Mouse (Mus musculus) midbrain, embryonic 13.5 days (tissue): ENCODE measurements around the gene Triml2. TPM values are rescaled to one million over a fixed set of nuclear protein-coding genes. Genes with fewer than 3 reads are reported as not detected.

Experiments used
- ATAC-seq: fragments of 200-750 bp; cut with Nextera tagmentation; 2 replicates; pipeline ENCODE4 v1.8.0; 2017; ENCODE audit warnings: mild to moderate bottlenecking, moderate TSS enrichment, moderate library complexity
- H3K27ac ChIP-seq: fragments of 300-500 bp; sonication (generic); 2 replicates; pipeline ENCODE4 v1.5.1; 2015; ENCODE audit warnings: inconsistent platforms, mild to moderate bottlenecking, moderate library complexity
- H3K27me3 ChIP-seq: fragments of 300-500 bp; sonication (generic); 2 replicates; pipeline ENCODE4 v1.6.1; 2015; ENCODE audit warnings: mild to moderate bottlenecking, inconsistent platforms
- H3K36me3 ChIP-seq: fragments of 300-500 bp; sonication (generic); 2 replicates; pipeline ENCODE4 v1.6.1; 2015; ENCODE audit warnings: mild to moderate bottlenecking, inconsistent platforms
- H3K4me1 ChIP-seq: fragments of 300-500 bp; sonication (generic); replicated peaks from 2 replicates; pipeline ENCODE4 v1.6.1; 2015; ENCODE audit warnings: inconsistent platforms
- H3K4me2 ChIP-seq: fragments of 300-500 bp; sonication (generic); replicated peaks from 2 replicates; pipeline ENCODE4 v1.6.1; 2015; ENCODE audit warnings: moderate library complexity, mild to moderate bottlenecking, inconsistent platforms
- H3K4me3 ChIP-seq: fragments of 300-500 bp; sonication (generic); replicated peaks from 2 replicates; pipeline ENCODE4 v1.5.1; 2015; ENCODE audit warnings: mild to moderate bottlenecking, inconsistent platforms
- H3K9ac ChIP-seq: fragments of 300-500 bp; sonication (generic); replicated peaks from 2 replicates; pipeline ENCODE4 v1.6.1; 2015; ENCODE audit warnings: mild to moderate bottlenecking, inconsistent platforms
- H3K9me3 ChIP-seq: fragments of 300-500 bp; sonication (generic); 2 replicates; pipeline ENCODE4 v1.6.1; 2016; ENCODE audit warnings: mild to moderate bottlenecking, inconsistent platforms
- WGBS: fragments of 180-500 bp; shearing (Covaris S2); methylation state at CpG from one replicate; pipeline ENCODE4 v1.1.7; 2015; 5-methylcytosine and 5-hydroxymethylcytosine counted together
- polyA plus RNA-seq: library from polyadenylated mRNA; unstranded; fragments of >200 nt; fragmentation: Nextera tagmentation; extraction: Ambion mirVana; gene quantifications from 2 replicates; pipeline ENCODE4 v1.2.1, GENCODE M21; 2015

Gene Triml2
- polyA plus RNA-seq, 1 experiment from 2014 or later, result 0.07 TPM

DNA sequence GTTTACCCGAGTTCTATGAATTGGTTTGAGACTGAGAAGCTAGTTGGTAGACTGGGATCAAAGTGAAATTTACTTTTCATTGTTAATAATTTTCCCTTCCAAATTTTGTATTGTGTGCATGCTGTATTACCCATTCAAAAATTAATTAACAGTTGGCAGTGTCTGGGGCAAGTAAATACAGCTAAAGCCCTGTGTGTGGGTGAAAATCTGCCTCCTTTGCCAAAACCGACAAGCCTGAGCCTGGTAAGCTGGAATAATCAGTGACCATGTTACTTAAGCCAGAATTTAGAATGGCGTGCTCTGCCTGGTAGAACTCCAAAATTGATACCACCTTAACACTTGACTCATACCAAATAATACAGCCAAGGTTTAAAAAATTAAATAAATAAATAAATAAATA lies 63.0 kb downstream of the Triml2 start:
- H3K4me3 ChIP-seq, result no peak overlapping the region
- no peak overlapping the region for H3K4me2 ChIP-seq
- H3K27me3 ChIP-seq, result no peaks in the 10 kb centered on the region
- no peak for ATAC-seq
- no peaks in the 10 kb centered on the region; the same call in 1 of the 2 replicates for H3K9me3 ChIP-seq
- H3K27ac ChIP-seq, result no peak overlapping the region
- no peak overlapping the region for H3K9ac ChIP-seq
- 90% methylated on average over 3 of the region's 3 CpGs for WGBS
- no peaks in the 10 kb centered on the region for H3K4me1 ChIP-seq
- H3K36me3 ChIP-seq, result no peaks in the 10 kb centered on the region

Other genes starting within 250 kb of the Triml2 start
- not detected in 2 replicates for gene Triml1, start 39.1 kb upstream of the Triml2 start, polyA plus RNA-seq
- gene Zfp42, start 126.4 kb downstream of the Triml2 start, polyA plus RNA-seq, result not detected in 2 replicates